Mouse (Mus musculus): ENCODE data around the gene Rdh16. TPM values are rescaled to one million over a fixed set of nuclear protein-coding genes. Genes with fewer than 3 reads are reported as not detected.
"Not testable (repeated sequence)": the region's sequence is repeated elsewhere in the genome, so short reads cannot be mapped to it uniquely, and the experiment has no call there.

Gene Rdh16
- not detected for total RNA-seq (2021)
- long read RNA-seq, experiment 1, result 0 reads
- long read RNA-seq, experiment 2, result 0 reads

DNA sequence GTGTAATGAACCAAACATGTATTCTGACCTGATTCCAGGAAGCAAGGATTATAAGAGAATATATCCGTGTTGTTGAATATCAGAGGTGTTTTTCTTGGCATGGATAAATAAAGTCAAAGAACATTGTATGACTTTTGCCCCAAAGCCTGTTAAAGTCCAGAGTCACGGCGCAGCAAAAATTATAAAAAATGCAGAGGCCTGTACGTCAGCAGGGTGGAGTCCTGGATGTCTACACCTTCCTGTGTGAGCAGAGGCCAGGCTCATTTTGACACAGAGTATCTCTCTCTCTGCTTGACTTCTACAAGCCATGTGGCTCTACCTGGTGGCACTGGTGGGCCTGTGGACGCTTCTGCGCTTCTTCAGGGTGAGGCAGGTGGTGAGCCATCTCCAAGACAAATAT, at the start of gene Rdh16:
Rdh16 (plus strand) TSS at position 262 of the 400 bp plus-strand sequence.
- intact Hi-C loops (cut with DNase I), result no loop called here
- DNase-seq, result no peak

GRCm38 (mm10) chr10:127751548-127751947, 49.4 kb upstream of the Rdh16 start, which contains the start of gene Gpr182:
Gene Gpr182, minus strand, starts transcription at chr10:127751732.
- peak; percentile 42 to 47 for DNase-seq
- intact Hi-C loops (cut with DNase I), result no loop called here

DNA sequence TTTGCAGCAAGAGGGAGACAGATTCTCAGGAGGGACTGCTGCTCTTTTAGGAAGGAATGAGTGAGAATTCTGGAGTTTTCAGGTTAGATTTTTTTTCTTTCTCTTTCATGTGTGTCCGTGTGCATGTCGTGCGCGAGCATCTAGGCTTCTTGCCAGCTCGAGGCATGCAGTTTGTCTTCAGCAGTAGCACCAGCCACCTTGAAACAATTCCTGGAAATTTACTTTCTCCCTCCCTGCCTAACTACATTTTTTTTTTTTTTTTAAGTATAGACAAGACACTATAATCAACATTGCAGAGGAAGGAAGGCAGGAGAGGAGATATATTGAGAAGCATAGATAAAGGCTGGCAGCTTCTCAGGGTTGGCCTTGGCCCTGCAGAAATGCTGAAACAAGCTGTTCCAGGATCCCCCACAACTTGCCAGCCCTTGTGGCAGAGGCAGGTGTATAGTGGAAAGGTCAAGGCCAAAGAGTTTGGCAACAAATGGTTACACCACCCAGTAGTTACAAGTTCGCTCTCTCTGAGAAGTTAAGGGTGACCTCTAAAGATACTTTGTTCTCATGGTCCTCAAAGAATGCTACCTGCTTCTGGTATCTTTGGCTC, 46.3 kb upstream of the Rdh16 start:
- peak in 1 of 2 experiments; percentile 36 for DNase-seq
- intact Hi-C loops (cut with DNase I), result no loop called here

GRCm38 (mm10) chr10:127755246-127755645, 45.7 kb upstream of the Rdh16 start:
- intact Hi-C loops (cut with DNase I), result no loop called here
- DNase-seq, result no peak

GRCm38 (mm10) chr10:127755770-127756468, 45.0 kb upstream of the Rdh16 start:
- DNase-seq, result peak; percentile 33 to 34
- intact Hi-C loops (cut with DNase I), result no loop called here

GRCm38 (mm10) chr10:127759181-127760110, 41.5 kb upstream of the Rdh16 start, which contains the start of the genes Rdh1 and Rdh16f1:
Gene Rdh1, plus strand, starts transcription at chr10:127759721.
Gene Rdh16f1, plus strand, starts transcription at chr10:127759787.
- intact Hi-C loops (cut with DNase I), result no loop called here
- no peak for DNase-seq

DNA sequence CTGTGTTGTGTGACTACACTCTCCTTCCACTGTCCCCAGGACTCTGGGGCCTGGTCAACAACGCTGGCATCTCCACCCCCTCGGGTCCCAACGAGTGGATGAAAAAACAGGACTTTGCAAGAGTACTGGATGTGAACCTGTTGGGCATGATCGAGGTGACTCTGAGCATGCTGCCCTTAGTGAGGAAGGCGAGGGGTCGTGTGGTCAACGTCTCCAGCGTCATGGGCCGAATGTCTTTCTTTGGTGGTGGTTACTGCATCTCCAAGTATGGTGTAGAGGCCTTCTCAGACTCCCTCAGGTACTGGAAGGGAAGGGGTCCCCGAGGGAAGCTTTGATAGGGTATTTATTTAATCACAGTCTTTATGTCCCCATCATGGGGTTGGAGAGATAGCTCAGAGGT, 38.0 kb upstream of the Rdh16 start:
- DNase-seq; intact Hi-C loops (cut with DNase I): not testable (repeated sequence)

DNA sequence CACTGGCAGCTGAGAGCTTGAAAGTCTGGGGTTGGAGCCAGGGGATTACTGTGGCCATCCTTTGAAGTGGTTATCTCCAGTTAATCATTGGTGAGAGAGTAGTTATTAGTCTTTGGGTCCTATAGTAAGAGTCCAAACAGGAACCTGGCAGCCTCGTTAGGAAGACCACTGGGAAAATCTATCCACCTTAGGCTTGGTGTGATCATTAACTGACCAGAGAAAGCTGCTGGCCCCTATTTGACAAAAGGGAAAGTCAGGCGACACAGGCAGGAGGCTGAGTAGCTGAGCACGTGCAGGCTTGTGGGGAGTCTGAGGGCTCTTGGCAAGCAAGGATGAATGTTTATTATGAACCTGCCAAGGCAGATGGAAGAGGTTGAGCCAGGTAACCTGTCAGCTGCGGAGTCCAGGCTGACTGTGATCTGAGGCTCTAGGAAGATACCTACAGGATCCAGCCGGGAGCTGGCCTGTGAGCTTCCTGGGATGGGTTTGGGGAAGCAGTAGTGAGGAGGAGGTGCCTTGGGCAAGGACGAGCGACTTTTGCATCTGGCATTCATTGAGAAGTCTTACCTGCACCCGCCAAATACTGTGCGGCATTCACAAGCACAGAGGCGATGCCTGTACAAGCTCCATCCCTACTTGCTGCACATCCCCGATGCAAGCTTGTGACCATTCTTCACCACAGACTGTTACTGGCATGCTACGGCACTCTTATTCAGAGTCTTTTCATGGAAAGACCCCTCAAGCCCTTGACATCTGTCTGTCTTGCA, 36.9 kb upstream of the Rdh16 start:
- DNase-seq, result no peak
- intact Hi-C loops (cut with DNase I), result no loop called here

- DNase-seq, result no peak
Observed at GRCm38 (mm10) chr10:127766564-127766963, 34.4 kb upstream of the Rdh16 start.

GRCm38 (mm10) chr10:127776011-127776410, 24.9 kb upstream of the Rdh16 start, which contains the start of gene Rdh9:
Gene Rdh9, plus strand, starts transcription at chr10:127776386.
- intact Hi-C loops (cut with DNase I), result no loop called here
- no peak for DNase-seq

More at GRCm38 (mm10) chr10:127766564-127766963, 34.4 kb upstream of the Rdh16 start:
- intact Hi-C loops (cut with DNase I), result no loop called here

DNA sequence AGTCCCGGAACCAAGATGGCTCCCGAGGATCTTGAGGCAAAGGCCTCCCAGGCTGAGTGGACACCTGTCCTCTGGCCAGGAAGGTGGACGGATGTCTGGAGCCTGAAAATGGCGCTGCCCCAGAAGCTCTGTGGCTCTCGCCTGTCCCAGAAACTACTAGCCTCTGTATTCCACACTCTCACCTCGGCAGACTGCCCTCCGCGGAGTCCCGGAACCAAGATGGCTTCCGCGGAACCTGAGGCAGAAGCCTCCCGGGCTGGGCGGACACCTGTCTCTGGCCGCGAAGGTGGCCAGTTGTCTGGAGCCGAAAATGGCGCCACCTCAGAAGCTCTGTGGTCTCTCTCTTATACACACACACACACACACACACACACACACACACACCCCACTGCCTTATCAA, 18.6 kb upstream of the Rdh16 start:
- DNase-seq; intact Hi-C loops (cut with DNase I): not testable (repeated sequence)

- intact Hi-C loops (cut with DNase I); DNase-seq: not testable (repeated sequence)
Observed at GRCm38 (mm10) chr10:127785411-127785810, 15.5 kb upstream of the Rdh16 start.

DNA sequence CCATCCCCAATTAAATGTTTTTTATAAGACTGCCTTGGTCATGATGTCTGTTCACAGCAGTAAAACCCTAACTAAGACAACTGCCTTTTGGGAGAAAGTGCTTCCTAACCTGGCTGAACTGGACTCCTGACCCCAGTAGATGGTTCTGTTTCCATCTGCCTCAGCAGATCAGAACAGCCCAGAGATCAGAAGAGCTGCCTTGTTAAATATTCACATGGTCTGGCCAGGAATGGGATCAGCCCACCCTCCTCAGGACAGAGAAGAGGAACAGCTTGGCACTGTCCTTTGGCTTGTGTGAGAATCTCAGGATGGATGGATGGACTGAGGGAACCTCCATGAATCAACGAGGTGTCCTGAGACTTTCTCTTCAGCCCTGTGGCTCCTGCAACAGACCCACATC, 1.7 kb upstream of the Rdh16 start:
- no peak for DNase-seq
- intact Hi-C loops (cut with DNase I), result no loop called here

DNA sequence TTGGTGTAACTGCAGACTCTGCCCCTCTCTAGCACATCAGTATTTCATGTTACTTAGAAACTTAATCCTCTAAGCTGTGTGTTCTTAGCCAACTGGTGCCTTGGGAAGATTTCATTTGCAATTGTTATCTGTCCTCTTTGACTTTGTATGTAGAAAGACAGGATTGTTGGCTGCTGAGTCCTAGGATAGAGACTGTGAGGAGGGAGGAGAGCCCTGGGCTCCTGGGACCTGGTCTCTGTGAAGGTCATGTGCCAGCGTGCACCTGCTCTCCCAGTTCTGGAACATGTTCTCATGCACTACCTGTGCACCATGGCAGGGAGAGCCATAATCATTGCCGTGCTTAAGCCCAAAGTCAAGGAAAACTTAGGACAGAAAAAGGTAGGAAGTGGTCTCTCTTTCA, 660 bp downstream of the Rdh16 start:
- intact Hi-C loops (cut with DNase I), result no loop called here
- DNase-seq, result no peak

- intact Hi-C loops (cut with DNase I), result no loop called here
- no peak for DNase-seq
Observed at GRCm38 (mm10) chr10:127802236-127802635, 1.3 kb downstream of the Rdh16 start.

DNA sequence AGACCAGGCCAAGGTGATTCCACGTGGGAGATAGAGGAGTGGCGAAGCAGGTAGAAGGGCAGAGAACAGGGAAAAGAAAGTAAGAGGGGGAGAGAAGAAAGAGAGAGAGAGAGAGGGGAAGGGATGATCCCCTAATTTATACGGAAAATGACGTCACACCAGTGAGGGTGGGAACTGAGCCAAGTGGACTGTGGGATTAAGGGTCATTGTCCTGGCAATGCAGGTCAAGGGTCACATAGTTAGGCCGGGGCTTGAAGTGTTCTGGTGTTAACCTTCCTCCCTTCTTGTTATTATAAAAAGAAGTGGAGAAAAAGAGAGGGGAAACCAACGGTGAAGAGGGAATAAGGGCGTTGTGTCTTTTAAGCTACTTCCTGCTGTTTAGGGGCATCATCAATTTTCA, 3.5 kb downstream of the Rdh16 start:
- intact Hi-C loops (cut with DNase I), result no loop called here
- DNase-seq, result no peak

DNA sequence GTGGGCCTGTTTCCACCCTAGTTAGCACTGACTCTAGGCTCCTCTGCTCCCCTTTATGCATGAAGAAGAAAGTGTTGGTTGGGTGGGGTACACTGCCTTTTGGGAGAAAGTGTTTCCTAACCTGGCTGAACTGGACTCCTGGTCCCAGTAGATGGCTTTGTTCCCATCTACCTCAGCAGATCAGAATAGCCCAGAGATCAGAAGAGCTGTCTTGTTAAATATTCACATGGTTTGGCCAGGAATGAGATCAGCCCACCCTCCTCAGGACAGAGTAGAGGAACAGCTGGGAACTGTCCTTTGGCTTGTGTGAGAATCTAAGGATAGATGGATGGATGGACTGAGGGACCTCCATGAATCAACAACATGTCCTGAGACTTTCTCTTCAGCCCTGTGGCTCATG, 14.9 kb downstream of the Rdh16 start:
- intact Hi-C loops (cut with DNase I), result no loop called here
- no peak for DNase-seq

- intact Hi-C loops (cut with DNase I); DNase-seq: not testable (repeated sequence)
Observed at GRCm38 (mm10) chr10:127817268-127817910, 16.4 kb downstream of the Rdh16 start.

- intact Hi-C loops (cut with DNase I); DNase-seq: not testable (repeated sequence)
Observed at GRCm38 (mm10) chr10:127821806-127822205, 20.9 kb downstream of the Rdh16 start.
